Mouse (Mus musculus): ENCODE measurements around the gene Panx1. TPM values are rescaled to one million over a fixed set of nuclear protein-coding genes. Genes with fewer than 3 reads are reported as not detected.

The Panx1 gene
- polyA plus RNA-seq, 1 experiment: 28.2 TPM

GRCm38 (mm10) chr9:14954659-14955058 lies 90.6 kb downstream of the Panx1 start:
- no peak overlapping the region for H3K27ac ChIP-seq (ENCODE audit: insufficient read depth, low read depth, low read length)

More at GRCm38 (mm10) chr9:14954659-14955058, 90.6 kb downstream of the Panx1 start:
- H3K4me1 ChIP-seq (ENCODE audit: control insufficient read depth, insufficient read depth, low read length): no peaks in the 10 kb centered on the region
- no peak overlapping the region for H3K4me3 ChIP-seq (ENCODE audit: insufficient read depth, low read length)
- TF ChIP-seq POLR2A (IDR thresholded peaks at IDR 0.05; ENCODE audit: borderline replicate concordance, low read depth, low read length) (no peak), CTCF (IDR thresholded peaks at IDR 0.05; ENCODE audit: low read depth, low read length) (no peak)

Other genes with a start within 250 kb of the Panx1 start
- gene Gpr83, start 185.3 kb downstream of the Panx1 start, polyA plus RNA-seq (2012; ENCODE audit: insufficient read depth, insufficient read length, missing spikeins): not detected in 2 replicates
- gene Izumo1r, start 141.5 kb downstream of the Panx1 start, polyA plus RNA-seq (2012; ENCODE audit: insufficient read depth, insufficient read length, missing spikeins): not detected in 2 replicates
- not detected in 2 replicates for gene Hephl1, start 66.6 kb upstream of the Panx1 start, polyA plus RNA-seq (2012; ENCODE audit: insufficient read depth, insufficient read length, missing spikeins)
- gene Vstm5, start 193.6 kb upstream of the Panx1 start, polyA plus RNA-seq (2012; ENCODE audit: insufficient read depth, insufficient read length, missing spikeins): not detected in 2 replicates
- 66.1 and 70.6 TPM in 2 replicates for gene Med17, start 234.5 kb upstream of the Panx1 start, polyA plus RNA-seq (2012; ENCODE audit: insufficient read depth, insufficient read length, missing spikeins)

Data from bone marrow macrophage, adult 2 months (primary cell).